Mouse (Mus musculus) forebrain, embryonic 14.5 days (tissue): ENCODE measurements around the gene Stmn3. TPM values are rescaled to one million over a fixed set of nuclear protein-coding genes. Genes with fewer than 3 reads are reported as not detected.
A peak's percentile ranks its signal among the peaks of the same experiment; 100 is the strongest.

ENCODE experiments used
- ATAC-seq: fragments of 200-750 bp; cut with Nextera tagmentation; 2 replicates; pipeline ENCODE4 v1.8.0; 2017; ENCODE audit warnings: mild to moderate bottlenecking, moderate library complexity
- DNase-seq: peaks from one replicate; pipeline ENCODE4 v3.0.0-alpha.2; 2015; ENCODE audit warnings: low spot score
- H3K27ac ChIP-seq: fragments of 300-500 bp; sonication (generic); 2 replicates; pipeline ENCODE4 v1.5.1; 2014; ENCODE audit warnings: low read depth, mild to moderate bottlenecking, control low read depth, low read length, moderate library complexity
- H3K27me3 ChIP-seq: fragments of 300-500 bp; sonication (generic); replicated peaks from 2 replicates; pipeline ENCODE4 v1.6.1; 2014; ENCODE audit warnings: low read length, control low read depth, mixed read lengths; ENCODE audit not compliant: control insufficient read depth, insufficient read depth
- H3K36me3 ChIP-seq: fragments of 300-500 bp; sonication (generic); 2 replicates; pipeline ENCODE4 v1.6.1; 2014; ENCODE audit warnings: low read length, control low read depth; ENCODE audit not compliant: control insufficient read depth, insufficient read depth
- H3K4me1 ChIP-seq: fragments of 300-500 bp; sonication (generic); 2 replicates; pipeline ENCODE4 v1.6.1; 2014; ENCODE audit warnings: antibody characterized with exemption, low read length, control low read depth; ENCODE audit not compliant: control insufficient read depth, insufficient read depth
- H3K4me2 ChIP-seq: fragments of 300-500 bp; sonication (generic); 2 replicates; pipeline ENCODE4 v1.6.1; 2014; ENCODE audit warnings: mild to moderate bottlenecking, control low read depth, low read length
- H3K4me3 ChIP-seq: fragments of 300-500 bp; sonication (generic); 2 replicates; pipeline ENCODE4 v1.5.1; 2014; ENCODE audit warnings: low read depth, low read length, control low read depth
- H3K9ac ChIP-seq: fragments of 300-500 bp; sonication (generic); 2 replicates; pipeline ENCODE4 v1.6.1; 2014; ENCODE audit warnings: mild to moderate bottlenecking, low read length, control low read depth, moderate library complexity
- H3K9me3 ChIP-seq: fragments of 300-500 bp; sonication (generic); replicated peaks from 2 replicates; pipeline ENCODE4 v1.6.1; 2016; ENCODE audit warnings: low read length, control low read depth, mixed read lengths; ENCODE audit not compliant: control insufficient read depth
- WGBS: fragments of 180-500 bp; shearing (Covaris S2); extraction: QIAGEN DNeasy Blood & Tissue Kit; methylation state at CpG from one replicate; pipeline ENCODE4 v1.1.7; 2014; 5-methylcytosine and 5-hydroxymethylcytosine counted together
- polyA plus RNA-seq: library from polyadenylated mRNA; unstranded; fragments of >200 nt; fragmentation: Nextera tagmentation; extraction: Ambion mirVana; gene quantifications from 2 replicates; pipeline ENCODE4 v1.2.1, GENCODE M21; 2014

The Stmn3 gene
- polyA plus RNA-seq, 1 experiment from 2014 or later: 1,166 TPM

DNA sequence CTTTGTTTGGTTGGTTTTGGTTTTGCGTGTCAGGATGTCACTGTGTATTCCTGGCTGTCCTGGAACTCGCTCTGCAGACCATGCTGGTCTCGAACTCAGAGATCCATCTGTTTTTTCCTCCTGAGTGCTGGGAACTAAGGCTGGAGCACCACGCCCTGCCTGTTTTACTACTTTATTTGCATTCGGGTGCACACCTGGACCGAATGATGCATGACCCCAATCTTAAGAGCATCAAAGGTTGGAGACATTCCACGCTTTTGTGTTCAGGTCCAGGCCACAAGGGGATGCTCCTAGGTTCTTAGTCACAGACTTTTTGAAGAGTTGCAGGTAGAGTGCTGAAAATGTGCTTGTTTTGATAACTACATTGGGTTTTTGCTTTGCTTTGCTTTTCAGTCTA is 5.8 kb upstream of the Stmn3 start:
- WGBS: 11% methylated on average over 7 of the region's 7 CpGs
- Histone ChIP-seq H3K4me1 (peaks cover 8% of the 10 kb centered on the region; the same call in 1 of the 2 replicates), H3K4me3 (peak overlapping the region; percentile 45), H3K27me3 (peaks cover 4% of the 10 kb centered on the region; the same call in 1 of the 2 replicates), H3K9me3 (no peaks in the 10 kb centered on the region), H3K36me3 (peaks cover 30% of the 10 kb centered on the region), H3K4me2 (peak overlapping the region; percentile 70), H3K27ac (no peak overlapping the region), H3K9ac (peak overlapping the region; percentile 68)
- DNase-seq (no peak), ATAC-seq (no peak)

DNA sequence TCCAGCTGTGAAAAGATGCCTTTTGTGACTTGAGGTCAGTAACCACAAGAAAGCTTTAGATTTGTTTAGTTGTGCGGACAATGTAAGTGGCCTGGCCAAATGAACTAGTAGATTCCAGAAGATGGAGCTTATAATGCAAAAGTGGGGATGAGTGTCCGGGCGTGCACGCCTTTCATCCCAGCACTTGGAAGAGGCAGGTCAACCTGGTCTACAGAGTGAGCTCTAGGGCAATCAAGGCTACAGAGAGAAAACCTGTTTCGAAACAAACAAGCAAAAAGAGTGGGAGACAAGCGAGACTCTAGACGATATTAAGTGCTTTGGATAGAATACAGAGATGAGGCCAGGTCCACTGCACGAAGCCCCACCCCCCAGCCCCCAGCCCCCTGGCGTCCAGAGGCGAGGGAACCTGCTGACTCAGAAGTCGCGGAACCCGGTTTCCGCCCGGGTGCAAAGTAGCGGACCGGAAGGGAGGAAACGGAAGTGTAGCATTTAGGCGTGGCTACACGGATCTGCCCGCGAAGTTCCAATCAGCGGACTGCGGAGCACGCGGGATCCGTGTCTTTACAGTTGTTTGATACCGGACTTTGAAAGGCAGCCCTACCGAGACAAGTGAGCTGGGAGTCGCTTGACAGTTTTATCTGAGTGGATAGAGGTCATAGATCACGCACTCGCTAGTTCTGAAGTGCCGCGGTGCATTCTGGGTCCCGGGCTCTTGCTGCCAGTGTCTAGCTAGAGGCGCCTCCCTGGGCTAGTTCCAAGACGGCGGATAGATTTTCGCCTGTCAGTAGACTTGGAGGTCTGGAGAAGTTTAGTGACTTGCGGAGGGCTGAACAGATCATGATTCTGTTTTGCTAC is 5.2 kb upstream of the Stmn3 start, which contains the start of gene Rtel1:
Gene Rtel1, plus strand, starts transcription at position 492 of the 855 bp plus-strand sequence.
- Histone ChIP-seq H3K27me3 (peaks cover 4% of the 10 kb centered on the region; the same call in 1 of the 2 replicates), H3K4me3 (peak within 1 kb of the TSS; percentile 45), H3K9ac (peak within 1 kb of the TSS; percentile 68), H3K4me1 (peaks cover 12% of the 10 kb centered on the region; the same call in 1 of the 2 replicates), H3K9me3 (no peaks in the 10 kb centered on the region), H3K36me3 (peaks cover 24% of the 10 kb centered on the region), H3K4me2 (peak within 1 kb of the TSS; percentile 70), H3K27ac (peak within 1 kb of the TSS; percentile 28; the same call in 1 of the 2 replicates)
- ATAC-seq: peak; percentile 95
- peak; percentile 93 for DNase-seq
- 6% methylated on average over 40 of the region's 40 CpGs for WGBS

DNA sequence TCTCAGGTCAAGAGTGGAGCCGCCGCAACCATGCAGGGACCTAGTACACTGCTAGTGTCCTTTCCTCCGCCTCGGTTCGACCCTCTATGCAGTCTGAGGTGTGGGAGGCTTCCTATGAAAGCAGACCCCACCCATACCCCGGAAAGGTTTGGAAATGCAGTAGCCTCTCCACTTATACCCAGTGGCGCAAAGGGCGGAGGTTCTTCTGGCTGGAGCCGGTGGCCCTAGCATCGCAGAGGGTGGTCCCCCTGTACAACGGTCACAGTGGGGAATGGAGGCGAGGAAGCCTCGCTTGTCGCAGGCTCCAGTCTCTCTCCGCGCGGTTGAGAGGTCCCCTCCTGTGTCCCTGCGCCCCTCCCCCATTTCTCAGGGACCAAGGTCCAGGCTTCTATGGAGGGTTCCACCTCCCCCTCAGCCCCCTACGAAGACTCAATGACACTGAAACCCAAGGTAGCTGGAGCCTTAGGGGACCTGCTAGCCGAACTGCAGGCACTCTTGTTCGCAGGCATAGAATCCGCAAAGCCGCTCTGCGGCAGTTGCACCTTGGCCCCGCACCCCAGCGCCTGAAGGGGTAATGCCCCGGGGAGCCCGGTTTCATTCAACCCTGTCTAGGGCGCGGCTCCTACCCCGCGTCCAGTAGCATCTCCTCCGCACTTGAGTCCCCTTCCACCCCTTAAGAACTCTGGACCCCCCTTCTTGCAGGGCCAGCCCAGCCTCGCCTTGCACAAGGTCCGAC is 788 bp downstream of the Stmn3 start:
- H3K9me3 ChIP-seq: no peaks in the 10 kb centered on the region
- peak overlapping the region; percentile 94 for H3K9ac ChIP-seq
- H3K27ac ChIP-seq: peak overlapping the region; percentile 93
- H3K4me2 ChIP-seq: peak overlapping the region; percentile 58
- peak overlapping the region; percentile 81 for H3K4me3 ChIP-seq
- peaks cover 4% of the 10 kb centered on the region; the same call in 1 of the 2 replicates for H3K27me3 ChIP-seq
- peaks cover 8% of the 10 kb centered on the region for H3K4me1 ChIP-seq
- H3K36me3 ChIP-seq: peaks cover 7% of the 10 kb centered on the region
- ATAC-seq (peak; percentile 73), DNase-seq (peak; percentile 55)
- under 1% methylated on average over 35 of the region's 35 CpGs for WGBS

DNA sequence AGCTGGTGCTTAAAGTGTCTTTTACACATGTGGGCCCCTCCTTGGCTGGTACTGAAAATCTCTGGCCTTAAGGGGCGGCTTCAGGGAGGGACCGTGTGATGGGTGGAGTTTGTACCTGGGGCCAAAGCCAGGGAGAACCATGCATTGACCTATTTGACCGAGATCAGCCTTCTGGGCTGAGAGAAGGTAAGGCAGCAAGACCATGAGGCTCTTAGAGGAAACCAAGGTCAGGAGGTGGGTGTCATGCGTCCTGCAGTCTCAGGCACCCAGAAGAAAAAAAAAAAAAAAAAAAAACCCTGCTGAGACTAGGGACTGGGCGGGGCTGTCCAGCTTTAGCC is 1.3 kb downstream of the Stmn3 start:
- H3K9ac ChIP-seq: peak overlapping the region; percentile 94
- peak overlapping the region; percentile 58 for H3K4me2 ChIP-seq
- peaks cover 11% of the 10 kb centered on the region for H3K36me3 ChIP-seq
- no peak for DNase-seq
- 18% methylated on average over 5 of the region's 5 CpGs for WGBS
- no peak for ATAC-seq
- H3K9me3 ChIP-seq: no peaks in the 10 kb centered on the region
- peak overlapping the region; percentile 93; the same call in 1 of the 2 replicates for H3K27ac ChIP-seq
- peaks cover 8% of the 10 kb centered on the region for H3K4me1 ChIP-seq
- peak overlapping the region; percentile 81 for H3K4me3 ChIP-seq
- peaks cover 4% of the 10 kb centered on the region; the same call in 1 of the 2 replicates for H3K27me3 ChIP-seq

- no peak overlapping the region for H3K27ac ChIP-seq
Measured at GRCm38 (mm10) chr2:181312435-181312834, 1.9 kb downstream of the Stmn3 start.

DNA sequence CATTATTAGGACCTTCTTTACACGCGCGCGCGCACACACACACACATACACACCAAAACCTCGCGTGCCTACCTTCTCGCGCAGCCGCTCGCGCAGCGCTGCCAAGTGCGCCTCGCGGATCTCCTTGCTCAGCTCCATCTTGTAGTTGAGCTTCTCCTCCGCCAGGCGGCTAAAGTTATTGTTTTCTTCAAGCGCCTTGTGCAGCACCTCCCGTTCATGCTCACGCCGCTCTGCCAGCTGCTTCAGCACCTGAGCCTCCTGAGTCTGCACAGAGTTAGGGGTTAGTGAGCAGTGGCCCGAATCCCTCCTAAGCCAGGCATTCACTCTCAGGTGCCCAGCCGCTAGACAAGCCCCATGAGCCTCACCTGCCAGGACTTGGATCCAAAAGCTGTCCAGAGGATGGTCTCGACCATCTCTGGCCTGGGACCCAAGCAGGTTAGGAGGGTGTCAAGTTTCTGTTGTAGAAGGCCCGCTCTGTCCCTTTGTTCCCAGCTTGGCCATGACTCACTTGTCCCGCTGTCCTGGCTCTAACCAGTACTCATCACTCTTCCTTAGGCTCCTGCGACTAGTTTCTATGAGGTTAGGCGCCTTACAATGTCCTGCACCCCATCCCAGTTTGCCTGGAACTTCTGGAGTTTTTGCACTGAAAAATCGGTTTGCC is 7.0 kb downstream of the Stmn3 start:
- DNase-seq (peak; percentile 83), ATAC-seq (peak; percentile 72)
- no peak overlapping the region for H3K4me2 ChIP-seq
- H3K4me3 ChIP-seq: no peak overlapping the region
- H3K9me3 ChIP-seq: no peaks in the 10 kb centered on the region
- no peaks in the 10 kb centered on the region for H3K27me3 ChIP-seq
- peaks cover 49% of the 10 kb centered on the region for H3K36me3 ChIP-seq
- H3K9ac ChIP-seq: no peak overlapping the region
- H3K4me1 ChIP-seq: peaks cover under 1% of the 10 kb centered on the region
- 10% methylated on average over 30 of the region's 30 CpGs for WGBS
- H3K27ac ChIP-seq: no peak overlapping the region

More at GRCm38 (mm10) chr2:181312435-181312834, 1.9 kb downstream of the Stmn3 start:
- no peak for ATAC-seq
- Histone ChIP-seq H3K4me1 (peaks cover 8% of the 10 kb centered on the region), H3K36me3 (peaks cover 16% of the 10 kb centered on the region), H3K4me2 (peak overlapping the region; percentile 58), H3K27me3 (peaks cover 4% of the 10 kb centered on the region; the same call in 1 of the 2 replicates), H3K4me3 (peak overlapping the region; percentile 81), H3K9ac (peak overlapping the region; percentile 94), H3K9me3 (no peaks in the 10 kb centered on the region)
- WGBS: 84% methylated on average over 3 of the region's 3 CpGs
- no peak for DNase-seq

- 81% methylated on average over 1 of the region's 1 CpGs for WGBS
- no peak for DNase-seq
Measured at GRCm38 (mm10) chr2:181304944-181305343, 9.4 kb downstream of the Stmn3 start.

GRCm38 (mm10) chr2:181302041-181302440 is 12.3 kb downstream of the Stmn3 start:
- Histone ChIP-seq H3K27me3 (no peaks in the 10 kb centered on the region), H3K4me1 (no peaks in the 10 kb centered on the region), H3K36me3 (peaks cover 41% of the 10 kb centered on the region), H3K9me3 (no peaks in the 10 kb centered on the region), H3K9ac (no peak overlapping the region), H3K4me3 (no peak overlapping the region), H3K27ac (no peak overlapping the region), H3K4me2 (no peak overlapping the region)
- ATAC-seq (no peak), DNase-seq (no peak)
- WGBS: 23% methylated on average over 3 of the region's 3 CpGs

More at GRCm38 (mm10) chr2:181304944-181305343, 9.4 kb downstream of the Stmn3 start:
- no peak overlapping the region for H3K9ac ChIP-seq
- no peak overlapping the region for H3K27ac ChIP-seq
- no peaks in the 10 kb centered on the region for H3K9me3 ChIP-seq
- no peak overlapping the region for H3K4me3 ChIP-seq
- peaks cover 60% of the 10 kb centered on the region for H3K36me3 ChIP-seq
- H3K27me3 ChIP-seq: no peaks in the 10 kb centered on the region
- H3K4me2 ChIP-seq: no peak overlapping the region
- H3K4me1 ChIP-seq: no peaks in the 10 kb centered on the region
- ATAC-seq: no peak
